Mouse (Mus musculus) ES-E14 (cell line): ENCODE measurements around the gene Cd28. TPM values are rescaled to one million over a fixed set of nuclear protein-coding genes. Genes with fewer than 3 reads are reported as not detected.

Source experiments
- DNase-seq: peaks from one replicate; pipeline ENCODE4 v3.0.0-alpha.2; 2013; ENCODE audit warnings: low read depth, low spot score
- H3K27ac ChIP-seq: 2 replicates; pipeline ENCODE4 v1.5.1; 2012; ENCODE audit warnings: low read depth, mild to moderate bottlenecking, low read length, moderate library complexity, mixed read lengths; ENCODE audit not compliant: poor library complexity, insufficient read depth, severe bottlenecking
- H3K36me3 ChIP-seq: 2 replicates; pipeline ENCODE4 v1.6.1; 2012; ENCODE audit warnings: mild to moderate bottlenecking, low read length, moderate library complexity, mixed read lengths; ENCODE audit not compliant: control insufficient read depth, poor library complexity, insufficient read depth, severe bottlenecking
- H3K4me1 ChIP-seq, 2 experiments: fragments of 150-350 bp in 1 of 2; sonication (generic) in 1 of 2; 2 replicates each; pipeline ENCODE4 v1.6.1; 2012; ENCODE audit warnings: low read length in 2 of 2, mild to moderate bottlenecking in 1 of 2, mixed read lengths in 1 of 2; ENCODE audit not compliant: control insufficient read depth in 2 of 2, insufficient read depth in 2 of 2, poor library complexity in 1 of 2
- H3K4me3 ChIP-seq, 2 experiments: fragments of 150-350 bp in 1 of 2; sonication (generic) in 1 of 2; 2 replicates each; pipeline ENCODE4 v1.5.1; 2012; ENCODE audit warnings: low read length in 2 of 2, low read depth in 1 of 2, mild to moderate bottlenecking in 1 of 2, mixed read lengths in 1 of 2; ENCODE audit not compliant: insufficient read depth in 1 of 2, poor library complexity in 1 of 2, severe bottlenecking in 1 of 2
- H3K9ac ChIP-seq: 2 replicates; pipeline ENCODE4 v1.6.1; 2012; ENCODE audit warnings: low read depth, mild to moderate bottlenecking, low read length, mixed read lengths; ENCODE audit not compliant: poor library complexity, insufficient read depth, severe bottlenecking
- H3K9me3 ChIP-seq: fragments of 150-350 bp; sonication (generic); 2 replicates; pipeline ENCODE4 v1.6.1; 2012; ENCODE audit warnings: low read depth, mild to moderate bottlenecking, low read length; ENCODE audit not compliant: control insufficient read depth, insufficient read depth
- CHD2 ChIP-seq: IDR thresholded peaks from 2 replicates; pipeline ENCODE4 v1.6.1; 2014; ENCODE audit warnings: mild to moderate bottlenecking, low read depth, low read length, inconsistent platforms
- HCFC1 ChIP-seq: IDR thresholded peaks from 2 replicates; pipeline ENCODE4 v1.6.1; 2012; ENCODE audit warnings: low read length, inconsistent platforms, borderline replicate concordance; ENCODE audit not compliant: insufficient read depth
- MAFK ChIP-seq: IDR thresholded peaks from 2 replicates; pipeline ENCODE4 v1.6.1; 2014; ENCODE audit warnings: mild to moderate bottlenecking, low read depth, low read length, inconsistent platforms; ENCODE audit not compliant: insufficient read depth
- ZC3H11A ChIP-seq: IDR thresholded peaks from 2 replicates; pipeline ENCODE4 v1.6.1; 2012; ENCODE audit warnings: low read depth, mild to moderate bottlenecking, inconsistent platforms, low read length, borderline replicate concordance
- ZNF384 ChIP-seq: IDR thresholded peaks from 2 replicates; pipeline ENCODE4 v1.6.1; 2012; ENCODE audit warnings: low read depth, low read length, inconsistent platforms
- in situ Hi-C, 2 experiments: fragments of 600-800 bp; cut with MboI; formaldehyde crosslinking; loops; one replicate each; pipeline ENCODE4 v1.15.1; 2025; ENCODE audit warnings: low sequenced_read_pairs in 2 of 2, inconsistent platforms in 1 of 2; ENCODE audit not compliant: unreplicated experiment in 2 of 2
- total RNA-seq: library from RNA; depleted of rRNA; stranded (reverse); fragments of 300-350 nt; gene quantifications from 2 replicates; pipeline ENCODE4 v1.2.3, GENCODE M21; 2012; rRNA removed

Gene Cd28
- total RNA-seq, result 0.11 and 0.22 TPM in 2 replicates

- no peak within 1 kb of the TSS for H3K4me3 ChIP-seq
- H3K9ac ChIP-seq, result no peak within 1 kb of the TSS
- no peak for DNase-seq
- no peaks in the 10 kb centered on the region for H3K36me3 ChIP-seq
- H3K27ac ChIP-seq, result no peak within 1 kb of the TSS
- peaks cover 1% of the 10 kb centered on the region; the same call in 1 of the 2 replicates for H3K9me3 ChIP-seq
- in situ Hi-C loops, result no loop called here
- TF ChIP-seq ZC3H11A (no peak), CHD2 (no peak), MAFK (no peak), ZNF384 (no peak), HCFC1 (no peak)
- H3K4me1 ChIP-seq, result no peaks in the 10 kb centered on the region
These were observed at the start of gene Cd28 for GRCm38 (mm10) chr1:60716567-60716966. Gene Cd28 (plus strand): TSS chr1:60716800.

- in situ Hi-C loops, result no loop called here
- DNase-seq, result no peak
- Histone ChIP-seq H3K9ac (no peak overlapping the region), H3K27ac (no peak overlapping the region), H3K4me3 (no peak overlapping the region), H3K36me3 (no peaks in the 10 kb centered on the region), H3K9me3 (no peaks in the 10 kb centered on the region), H3K4me1 (no peaks in the 10 kb centered on the region)
- no peak for TF ChIP-seq ZNF384
- no peak for TF ChIP-seq HCFC1
- no peak for TF ChIP-seq CHD2
- no peak for TF ChIP-seq ZC3H11A
- no peak for TF ChIP-seq MAFK
These were observed 48.6 kb upstream of the Cd28 start for GRCm38 (mm10) chr1:60667873-60668616.

GRCm38 (mm10) chr1:60669048-60669447 lies 47.6 kb upstream of the Cd28 start:
- no peak overlapping the region for H3K27ac ChIP-seq
- H3K36me3 ChIP-seq, result no peaks in the 10 kb centered on the region
- no peaks in the 10 kb centered on the region for H3K4me1 ChIP-seq
- H3K4me3 ChIP-seq, result no peak overlapping the region
- DNase-seq, result no peak
- no peaks in the 10 kb centered on the region for H3K9me3 ChIP-seq
- TF ChIP-seq ZC3H11A (no peak), CHD2 (no peak), HCFC1 (no peak), MAFK (no peak), ZNF384 (no peak)
- no peak overlapping the region for H3K9ac ChIP-seq
- in situ Hi-C loops, result no loop called here

- in situ Hi-C loops, result no loop called here
- no peak overlapping the region for H3K9ac ChIP-seq
- H3K9me3 ChIP-seq, result no peaks in the 10 kb centered on the region
- no peaks in the 10 kb centered on the region for H3K36me3 ChIP-seq
- no peak overlapping the region for H3K27ac ChIP-seq
- no peak for DNase-seq
- no peak for TF ChIP-seq HCFC1
- TF ChIP-seq CHD2, result no peak
- no peak for TF ChIP-seq ZC3H11A
- no peak for TF ChIP-seq MAFK
- no peak for TF ChIP-seq ZNF384
- H3K4me1 ChIP-seq, result no peaks in the 10 kb centered on the region
- H3K4me3 ChIP-seq, result no peak overlapping the region
These were observed 46.9 kb upstream of the Cd28 start for GRCm38 (mm10) chr1:60669664-60670063.

GRCm38 (mm10) chr1:60670172-60670571 lies 46.4 kb upstream of the Cd28 start:
- H3K9me3 ChIP-seq, result no peaks in the 10 kb centered on the region
- TF ChIP-seq CHD2 (no peak), HCFC1 (no peak), MAFK (no peak), ZNF384 (no peak), ZC3H11A (no peak)
- H3K27ac ChIP-seq, result no peak overlapping the region
- no peak for DNase-seq
- no peaks in the 10 kb centered on the region for H3K4me1 ChIP-seq
- no peak overlapping the region for H3K4me3 ChIP-seq
- no peak overlapping the region for H3K9ac ChIP-seq
- in situ Hi-C loops, result no loop called here
- H3K36me3 ChIP-seq, result no peaks in the 10 kb centered on the region
